Mouse (Mus musculus) hematopoietic stem cell, adult 5-6 weeks (primary cell): Measurements from ENCODE around the gene Pik3r5. TPM values are rescaled to one million over a fixed set of nuclear protein-coding genes. Genes with fewer than 3 reads are reported as not detected.
A peak's percentile ranks its signal among the peaks of the same experiment; 100 is the strongest.

Experiments
- ATAC-seq, 2 experiments: fragments of 125-278 bp in 1 of 2; replicated peaks in 1 of 2; 2 replicates each; pipeline ENCODE4 v1.8.0; 2016 to 2017; ENCODE audit warnings: inconsistent platforms in 2 of 2, mild to moderate bottlenecking in 2 of 2, moderate number of reproducible peaks in 2 of 2, low read depth in 1 of 2, moderate TSS enrichment in 1 of 2; ENCODE audit not compliant: low FRiP score in 2 of 2, poor library complexity in 2 of 2, severe bottlenecking in 2 of 2, insufficient read depth in 1 of 2, low TSS enrichment in 1 of 2
- total RNA-seq: library from RNA; stranded (forward); fragments of 172-1452, 232-1000 nt; gene quantifications from 2 replicates; pipeline ENCODE4 v1.2.3, GENCODE M21; 2017

Gene Pik3r5
- total RNA-seq, result 3.6 and 8.6 TPM in 2 replicates

DNA sequence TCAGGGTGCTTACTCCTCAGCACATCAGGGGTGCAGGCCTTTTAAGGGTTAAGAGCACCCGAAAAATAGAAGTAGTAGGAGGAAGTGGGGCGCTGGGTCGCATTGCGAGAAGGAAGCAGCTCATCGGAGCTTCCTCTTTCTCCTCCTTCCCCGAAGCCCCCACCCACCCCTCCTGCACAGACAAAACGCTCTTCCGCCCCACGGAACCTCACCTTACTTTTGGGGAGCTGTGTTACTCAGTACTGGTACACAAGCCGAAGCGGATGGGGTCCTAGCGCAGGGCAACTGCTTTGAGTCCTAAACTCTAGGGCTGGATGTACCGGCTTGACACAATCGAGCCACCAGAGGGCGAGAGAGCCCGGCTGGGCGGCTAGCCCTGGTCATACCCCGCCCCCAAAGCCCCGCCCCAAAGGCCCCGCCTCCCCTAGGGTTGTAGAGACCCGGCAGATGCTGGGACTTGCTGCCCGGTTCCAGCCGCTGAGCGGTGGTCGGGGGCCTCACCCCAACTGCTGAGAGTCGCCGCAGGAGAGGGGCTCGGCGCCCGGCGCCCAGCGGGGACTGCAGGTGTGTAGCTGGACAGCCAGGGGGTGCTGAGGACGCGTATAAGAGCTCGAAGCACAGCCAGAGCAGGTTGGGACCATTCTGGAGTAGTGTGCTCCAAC, at the start of gene Pik3r5:
TSS of gene Pik3r5 (plus strand) at position 423 of the 662 bp plus-strand sequence.
- ATAC-seq, result peak; percentile 72 to 75

DNA sequence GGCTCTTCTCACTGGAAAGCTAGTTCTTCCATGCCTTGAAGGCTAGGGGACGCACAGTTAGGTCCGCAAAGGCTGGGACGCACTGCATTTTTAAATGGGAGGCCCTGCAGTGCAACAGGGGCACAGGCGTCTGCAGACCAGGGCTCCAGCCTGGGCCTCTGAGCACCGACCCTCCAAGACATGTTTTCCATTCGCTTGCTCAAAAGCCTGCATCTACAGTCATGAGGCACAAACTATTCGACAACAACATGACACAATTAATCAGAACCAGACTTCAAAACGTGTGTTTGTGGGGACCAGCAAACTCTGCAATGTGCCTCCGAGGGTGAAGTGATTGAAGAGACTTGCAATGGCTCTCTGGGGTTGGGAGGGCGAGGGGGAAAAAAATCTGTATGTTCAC, 48.4 kb upstream of the Pik3r5 start:
- ATAC-seq, result no peak

DNA sequence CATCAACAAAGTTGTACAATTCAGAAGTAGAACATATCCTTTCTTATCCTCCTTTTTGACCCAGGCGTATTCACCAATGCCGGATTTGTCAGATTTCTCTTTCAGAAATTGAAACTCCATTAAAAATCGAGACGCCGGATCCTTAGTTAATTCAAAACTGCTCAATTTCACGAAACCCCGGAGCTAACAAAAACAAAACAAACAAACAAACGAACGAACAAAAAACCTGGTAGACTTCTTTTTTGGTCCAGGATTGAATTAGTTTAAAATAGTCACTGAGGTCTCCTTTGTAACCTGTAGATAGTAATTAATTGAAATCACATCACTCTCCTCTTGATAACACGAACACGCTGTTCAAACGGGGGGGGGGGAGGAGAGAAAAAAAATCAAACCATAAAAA, 47.8 kb upstream of the Pik3r5 start:
- no peak for ATAC-seq

DNA sequence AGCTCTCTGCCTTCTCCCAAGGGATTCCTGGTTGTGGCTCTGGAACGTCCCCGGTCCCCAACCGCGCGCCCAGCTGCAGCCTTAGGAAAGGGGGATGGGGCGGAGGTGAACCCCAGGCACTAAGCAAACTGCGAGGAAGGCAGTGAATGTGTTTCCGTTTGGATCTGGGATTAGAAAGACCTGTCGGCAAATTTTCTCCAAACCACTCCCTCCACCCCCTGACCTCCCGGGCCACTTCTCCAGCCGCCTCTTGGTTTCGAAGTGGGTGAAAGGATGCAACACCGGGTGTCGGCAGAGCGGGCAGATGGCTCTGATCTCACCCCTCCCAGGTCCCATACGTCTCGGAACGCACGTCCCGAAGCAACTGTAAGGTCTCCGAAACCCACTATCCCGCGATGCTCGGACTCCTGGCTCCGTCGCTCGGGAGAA, 47.3 kb upstream of the Pik3r5 start:
- ATAC-seq, result 0 out of 4 replicates have a peak, but pooled peaks of 1 of the 2 experiments have one; percentile 11

DNA sequence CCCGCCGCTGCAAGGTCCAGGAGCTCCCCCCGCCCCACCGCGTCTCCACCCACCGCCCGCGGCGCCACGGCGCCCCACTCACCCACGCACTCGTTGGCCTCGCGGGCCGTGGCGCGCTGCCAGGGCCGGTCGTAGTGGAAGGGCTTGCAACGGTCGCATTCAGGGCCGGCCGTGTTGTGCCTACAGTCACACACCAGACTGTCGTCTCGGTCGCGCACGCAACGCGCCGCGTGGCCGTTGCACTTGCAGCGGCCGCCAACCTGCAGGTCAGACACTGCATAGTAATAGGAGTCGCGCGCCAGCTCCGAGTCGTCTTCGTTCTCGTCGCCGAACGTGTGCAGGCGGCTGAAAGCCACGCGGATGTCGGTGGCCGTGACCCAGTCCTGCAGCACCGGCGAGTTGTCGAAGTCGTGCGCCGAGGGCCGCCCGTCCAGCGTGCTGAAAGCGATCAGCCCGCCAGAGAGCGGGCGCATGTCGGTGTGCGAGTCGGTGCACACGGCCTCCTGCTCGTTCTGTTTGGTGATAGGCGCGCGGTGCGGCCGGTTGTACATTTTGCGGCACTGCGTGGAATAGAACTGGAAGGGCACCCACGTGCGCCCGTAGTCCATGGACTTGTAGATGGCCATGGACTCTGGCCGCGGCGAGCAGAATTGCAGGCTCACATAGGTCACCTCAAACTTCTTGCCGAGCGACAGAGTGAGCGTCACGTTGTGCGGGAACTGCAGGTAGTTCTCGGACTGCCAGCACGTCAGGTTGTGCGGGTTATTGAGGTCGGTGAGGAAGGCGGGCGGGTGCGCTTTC, 46.7 kb upstream of the Pik3r5 start:
- peak in 1 of 2 experiments; percentile 39; a peak in 1 of 4 replicates for ATAC-seq

DNA sequence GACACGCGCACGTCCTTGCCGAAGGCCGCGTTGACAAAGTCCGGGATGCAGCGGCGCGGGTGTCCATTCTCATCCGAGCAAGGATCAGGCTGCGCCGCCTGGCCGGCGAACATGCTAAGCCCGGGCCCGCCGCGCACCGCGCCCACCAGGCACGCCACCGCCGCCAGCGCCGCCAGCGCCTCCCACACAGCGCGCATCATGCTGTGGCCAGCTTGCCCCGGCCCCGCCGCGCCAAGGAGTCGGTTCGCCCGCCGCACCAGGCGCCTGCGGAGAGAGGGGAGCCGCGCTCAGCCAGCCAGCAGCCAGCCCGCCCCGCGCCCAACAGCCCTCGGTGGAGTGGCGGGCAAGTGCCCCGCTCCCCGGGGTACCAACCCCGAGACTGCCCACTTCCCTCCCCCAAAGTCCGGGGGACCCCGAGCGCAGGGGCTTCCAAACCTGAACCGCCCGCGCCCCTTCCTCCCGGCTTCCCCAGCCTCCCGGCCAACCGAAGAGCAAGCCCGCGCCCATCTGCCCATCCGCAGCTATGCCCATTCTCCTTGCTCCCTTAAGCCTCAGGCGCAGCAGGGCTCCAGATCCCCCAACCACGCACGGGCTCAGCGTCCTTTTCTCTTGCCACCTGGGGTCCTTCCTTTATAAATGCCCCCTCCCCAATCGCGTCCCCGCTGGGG, 45.9 kb upstream of the Pik3r5 start:
- no peak for ATAC-seq

DNA sequence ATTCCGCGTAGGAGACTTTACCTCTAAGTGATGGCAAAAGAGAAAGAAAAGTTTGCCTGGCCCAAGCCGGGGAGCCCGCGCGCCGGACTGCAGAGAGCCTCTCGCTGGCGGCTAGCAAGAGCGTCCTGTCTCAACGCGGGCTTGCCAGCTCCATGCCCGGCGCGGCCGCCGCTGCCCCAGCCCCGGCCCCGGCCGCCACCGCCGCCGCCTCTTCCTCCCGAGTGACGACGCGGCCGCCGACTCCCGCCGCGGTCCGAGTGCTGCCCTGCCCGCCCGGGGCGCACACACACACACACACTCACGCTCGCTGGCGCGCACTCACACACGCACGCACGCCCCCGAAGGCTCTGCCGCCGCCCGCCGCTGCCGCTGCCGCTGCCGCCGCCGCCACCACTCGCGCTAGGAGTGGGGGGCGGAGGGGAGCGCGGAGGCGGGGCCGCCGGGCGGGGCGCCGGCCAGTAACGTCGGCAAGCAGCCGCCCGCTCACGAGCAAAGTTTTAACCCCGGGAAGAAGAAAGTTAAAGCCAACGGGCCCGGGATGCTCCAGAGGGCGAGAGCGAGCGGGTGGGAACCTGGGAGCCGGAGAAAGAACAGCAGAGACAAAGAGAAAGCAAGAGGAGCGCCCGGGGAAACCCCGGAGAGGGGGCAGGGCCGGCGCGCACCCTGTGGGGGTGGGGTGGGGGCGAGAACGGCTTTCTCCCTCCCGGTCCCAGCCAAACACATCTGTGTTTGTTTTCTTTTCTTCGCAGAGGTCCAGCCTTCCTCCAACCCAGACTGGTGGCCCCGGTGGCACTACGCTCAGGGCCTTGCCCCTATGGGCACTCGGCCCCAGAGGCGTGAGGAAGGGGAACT, 45.1 kb upstream of the Pik3r5 start:
- ATAC-seq, result no peak

DNA sequence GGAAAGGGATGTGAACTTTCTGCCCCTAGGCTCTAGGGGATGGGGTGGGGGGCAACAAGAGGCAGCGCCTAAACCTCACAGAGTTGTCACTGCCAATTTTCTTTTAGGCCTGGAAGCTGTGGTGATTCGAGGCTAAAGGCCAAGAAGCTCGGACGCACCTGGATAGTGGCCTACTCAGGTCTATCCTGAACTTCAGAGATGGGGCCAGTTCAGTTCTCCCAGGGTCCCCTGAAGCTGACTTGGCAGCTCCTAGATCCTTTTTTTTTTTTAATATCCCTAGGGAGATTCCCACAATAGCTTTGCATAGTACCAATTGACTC, 44.5 kb upstream of the Pik3r5 start:
- ATAC-seq, result no peak

DNA sequence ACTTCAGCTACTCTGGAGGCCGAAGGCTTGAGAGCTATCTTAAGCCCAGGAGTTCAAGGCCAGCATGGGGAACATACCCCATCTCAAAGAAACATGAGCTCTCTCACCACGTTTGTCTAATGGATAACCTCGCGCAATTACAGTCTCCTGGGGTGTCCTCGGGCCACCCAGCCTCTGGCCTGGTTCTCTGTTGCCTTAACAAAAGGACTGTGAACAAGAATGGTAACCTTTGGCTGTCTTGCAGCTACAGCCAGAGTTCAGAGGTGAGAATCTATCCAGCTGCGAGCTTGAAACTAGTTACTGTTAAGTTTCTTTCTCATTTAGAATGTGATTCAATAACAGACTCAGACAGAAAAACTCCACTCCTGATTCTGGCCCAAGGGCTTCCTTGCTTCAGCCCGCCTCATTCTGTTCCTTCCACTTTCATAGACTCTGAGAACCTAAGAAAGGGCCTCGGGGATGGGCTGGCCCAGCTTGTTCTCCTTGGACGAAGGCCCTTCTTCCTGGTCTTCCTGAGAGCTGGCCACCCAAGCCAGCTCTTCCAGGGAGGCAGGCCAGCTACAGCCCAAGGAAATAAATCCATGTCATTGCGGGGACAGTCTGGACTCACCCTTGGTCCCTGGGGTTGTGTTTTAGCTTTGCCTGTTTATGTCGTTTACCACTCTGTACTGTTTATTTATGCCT, 43.8 kb upstream of the Pik3r5 start:
- no peak for ATAC-seq

DNA sequence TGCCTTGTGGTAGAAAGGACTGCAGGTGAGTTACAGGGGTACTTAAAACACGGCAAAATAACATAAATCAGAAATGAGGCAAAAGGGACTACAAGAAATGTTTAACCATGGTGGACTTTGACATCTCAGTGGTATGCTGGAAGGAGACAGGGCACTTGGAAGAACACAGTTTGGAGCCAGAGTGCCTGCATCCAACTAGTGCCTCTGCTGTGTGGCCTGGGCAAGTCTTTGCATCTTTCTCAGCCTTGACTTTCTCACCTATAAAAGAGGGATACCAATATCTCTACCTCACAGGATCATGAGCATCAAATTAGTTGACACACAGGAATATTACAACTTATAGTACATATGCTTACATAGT, 43.3 kb upstream of the Pik3r5 start:
- ATAC-seq, result no peak

DNA sequence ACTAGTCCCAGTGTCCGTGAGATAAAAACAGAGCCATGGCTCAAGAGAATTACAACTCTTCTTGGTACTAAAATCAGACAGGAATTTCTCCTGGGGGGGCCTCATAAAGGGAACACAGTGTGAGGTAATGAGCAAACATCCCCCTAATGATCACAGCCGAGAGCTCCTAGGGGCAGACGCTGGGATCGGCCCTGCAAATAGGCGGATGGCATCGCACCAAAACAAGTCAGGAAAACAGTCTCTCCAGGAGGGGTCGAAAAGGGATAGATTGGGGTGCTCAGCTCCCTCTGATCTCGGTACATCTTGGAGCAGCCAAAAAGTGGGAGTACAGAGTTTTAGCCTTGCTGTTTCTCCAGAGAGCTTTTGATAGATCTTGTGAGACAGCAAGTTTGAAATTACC, 42.3 kb upstream of the Pik3r5 start:
- no peak for ATAC-seq

DNA sequence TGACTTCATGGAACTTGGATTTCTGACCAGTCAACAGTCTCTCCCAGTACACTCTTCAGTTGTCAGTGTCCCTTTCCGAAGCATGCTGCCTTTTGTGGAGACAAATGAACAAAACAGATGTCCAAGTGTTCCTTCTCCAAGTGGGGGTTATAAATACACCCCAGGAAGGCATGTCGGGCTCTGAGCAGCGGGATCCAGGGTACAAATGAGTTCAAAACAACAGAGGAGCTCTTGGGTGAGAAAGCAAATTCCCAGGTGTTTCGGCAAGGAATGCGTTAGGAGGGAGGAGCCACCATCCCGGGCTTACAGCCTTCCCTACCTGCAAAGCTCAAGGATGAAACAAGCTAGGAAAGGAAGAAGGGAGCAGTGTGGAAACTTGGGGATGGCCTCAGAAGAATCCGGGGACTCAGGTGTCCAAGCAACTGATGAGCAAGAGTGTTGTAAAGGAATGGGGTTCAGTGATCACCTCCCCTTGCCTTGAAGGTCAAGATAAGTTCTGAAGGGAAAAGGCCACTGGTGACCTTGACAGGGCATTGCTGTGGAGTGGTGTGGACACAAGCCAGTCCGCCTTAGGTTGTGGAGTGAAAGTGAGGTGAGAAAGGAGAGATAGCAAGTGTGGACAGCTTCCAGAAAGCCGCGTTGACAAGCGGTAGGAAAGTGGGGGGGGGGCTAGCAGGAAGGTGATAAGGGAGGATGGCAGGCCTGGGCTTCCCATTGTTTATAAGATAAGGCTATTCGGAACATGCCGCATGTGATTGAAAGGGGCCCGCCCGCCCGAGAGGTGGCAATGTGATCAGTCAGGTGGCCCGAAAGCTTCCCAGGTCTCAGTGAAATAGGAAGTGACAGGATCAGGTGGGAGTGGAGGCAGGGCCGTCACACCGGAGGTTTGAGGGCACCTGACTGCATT, 41.3 kb upstream of the Pik3r5 start:
- ATAC-seq, result no peak

DNA sequence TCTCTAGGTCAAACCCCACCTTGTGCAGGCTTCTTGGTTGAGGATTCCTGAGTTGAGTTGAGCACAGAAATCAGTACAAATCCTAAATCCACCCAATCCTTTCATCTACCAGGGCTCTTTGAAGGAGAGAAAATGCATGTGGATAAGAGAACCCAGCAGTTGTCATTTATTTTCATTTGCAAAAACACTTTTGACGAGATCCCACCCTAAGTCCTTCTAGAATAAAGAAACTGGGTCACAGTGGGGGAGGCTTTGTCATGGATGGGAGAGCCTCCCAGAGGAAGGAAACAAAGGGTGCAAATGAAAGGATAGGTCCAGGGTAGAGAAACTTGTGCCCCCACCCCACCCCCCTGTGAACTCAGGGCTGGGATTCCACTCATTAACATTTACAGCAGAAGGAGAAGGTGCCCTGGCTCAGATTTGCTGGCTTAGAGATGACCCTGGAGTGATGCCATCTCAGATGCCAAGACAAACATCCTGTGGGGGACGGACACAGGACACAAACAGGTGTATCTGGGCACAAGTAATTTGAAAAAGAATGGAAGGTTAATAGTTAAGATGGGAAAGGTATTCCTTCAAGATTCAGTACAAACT, 37.9 kb upstream of the Pik3r5 start:
- no peak for ATAC-seq

DNA sequence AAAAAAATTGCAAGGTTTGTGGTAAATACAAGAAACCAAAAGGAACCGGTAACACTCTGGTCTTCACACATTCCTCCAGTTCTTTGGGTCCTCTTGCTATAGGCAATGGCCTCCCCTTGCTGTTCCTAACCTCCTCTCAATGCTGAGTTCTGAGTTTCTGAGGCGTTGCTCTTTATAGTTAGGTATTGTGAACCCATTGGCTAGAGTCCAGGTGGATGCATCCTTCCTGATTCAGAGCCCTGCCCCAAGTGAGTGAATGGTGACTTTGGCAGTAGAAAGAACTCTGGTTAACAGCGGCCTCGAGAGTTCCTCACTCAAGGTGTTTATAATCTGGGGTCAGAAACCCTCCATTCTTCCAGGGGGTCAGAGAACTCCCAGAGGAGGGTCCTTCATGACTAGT, 37.2 kb upstream of the Pik3r5 start:
- no peak for ATAC-seq

DNA sequence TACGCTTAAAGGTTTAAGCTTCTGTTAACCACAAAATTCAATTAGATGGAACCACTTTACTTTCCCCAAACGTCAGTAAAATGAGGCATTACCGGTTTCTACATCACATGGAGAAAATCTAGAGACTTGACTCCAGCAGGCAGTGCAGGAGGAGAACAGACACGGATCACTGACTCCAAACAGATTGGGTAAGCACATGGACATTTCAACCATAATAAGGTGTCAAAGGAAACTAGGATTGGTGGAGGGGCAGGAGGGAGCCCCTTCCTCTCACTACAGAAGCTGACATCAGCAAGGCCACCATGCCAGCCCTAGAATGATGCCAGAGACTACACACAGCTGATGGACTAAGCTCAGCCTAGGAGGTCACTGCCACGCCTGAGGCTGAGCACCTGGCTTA, 36.4 kb upstream of the Pik3r5 start:
- ATAC-seq, result no peak
